Comparison of ENCODE assay signal across 9 mouse cellular contexts in genomic region chr3:153250598-153251257, GRCm38 (mm10).
DNase-seq lines count a peak whose midpoint lies in the region; ATAC-seq and TF ChIP-seq lines count a peak whose summit lies in the region.
"Had no signal": no experiment of that assay in that cellular context is flagged by ENCODE, and none has a peak within 500 bp of the region (broad histone marks: within the 10 kb centered on the region; RNA-seq: fewer than 3 reads in every experiment).

No protein-coding gene starts in this region.

- H3K4me2 ChIP-seq in embryonic facial prominence, embryonic 11.5 days (ENCODE audit: low read depth, low read length): no peak overlapping the region
- no peak overlapping the region for H3K4me2 ChIP-seq in liver, embryonic 14.5 days (ENCODE audit: low read depth)

- H3K27ac ChIP-seq in embryonic facial prominence, embryonic 11.5 days (replicated peaks; ENCODE audit: low read depth, low read length): no peak overlapping the region
- H3K27ac ChIP-seq in liver, embryonic 14.5 days: no peak overlapping the region

- H3K4me1 ChIP-seq in embryonic facial prominence, embryonic 11.5 days (ENCODE audit: control insufficient read depth, insufficient read depth, low read length): no peaks in the 10 kb centered on the region
- no peaks in the 10 kb centered on the region for H3K4me1 ChIP-seq in liver, embryonic 14.5 days (replicated peaks; ENCODE audit: control insufficient read depth in 2 of 2, insufficient read depth in 2 of 2, low read length in 1 of 2)

- no peak for TF ChIP-seq EP300 in liver, embryonic 14.5 days (IDR thresholded peaks at IDR 0.05; ENCODE audit: low read depth)

- H3K9me3 ChIP-seq in embryonic facial prominence, embryonic 11.5 days (replicated peaks; ENCODE audit: control insufficient read depth, low read length): no peaks in the 10 kb centered on the region
- H3K9me3 ChIP-seq in liver, embryonic 14.5 days (ENCODE audit: control insufficient read depth, low read length): no peaks in the 10 kb centered on the region

- TF ChIP-seq CTCF in C2C12 (IDR thresholded peaks at IDR 0.05; ENCODE audit: control insufficient read depth, insufficient read depth, insufficient read length): peak; percentile 22
- TF ChIP-seq CTCF in liver, embryonic 14.5 days (IDR thresholded peaks at IDR 0.05; ENCODE audit: low read depth): peak; percentile 94

- H3K36me3 ChIP-seq in C2C12 (ENCODE audit: control insufficient read depth, insufficient read depth): no peaks in the 10 kb centered on the region
- no peaks in the 10 kb centered on the region for H3K36me3 ChIP-seq in embryonic facial prominence, embryonic 11.5 days (replicated peaks; ENCODE audit: control insufficient read depth, insufficient read depth, low read depth, low read length)
- H3K36me3 ChIP-seq in liver, embryonic 14.5 days (replicated peaks; ENCODE audit: control insufficient read depth, insufficient read depth, low read depth): no peaks in the 10 kb centered on the region

- H3K79me3 ChIP-seq in C2C12 (ENCODE audit: low read depth): no peaks in the 10 kb centered on the region

- no peaks in the 10 kb centered on the region for H3K27me3 ChIP-seq in C2C12 (ENCODE audit: control insufficient read depth, insufficient read depth, insufficient read length)
- H3K27me3 ChIP-seq in embryonic facial prominence, embryonic 11.5 days (ENCODE audit: control insufficient read depth, insufficient read depth, low read length): no peaks in the 10 kb centered on the region
- H3K27me3 ChIP-seq in liver, embryonic 14.5 days (ENCODE audit: control insufficient read depth, insufficient read depth, low read length): no peaks in the 10 kb centered on the region

- no peak overlapping the region for H3K9ac ChIP-seq in embryonic facial prominence, embryonic 11.5 days (replicated peaks; ENCODE audit: low read length)
- H3K9ac ChIP-seq in liver, embryonic 14.5 days (replicated peaks): no peak overlapping the region

- H3K4me3 ChIP-seq in C2C12 (ENCODE audit: insufficient read depth, poor library complexity, severe bottlenecking): no peak overlapping the region
- H3K4me3 ChIP-seq in embryonic facial prominence, embryonic 11.5 days (ENCODE audit: low read depth, low read length): no peak overlapping the region
- no peak overlapping the region for H3K4me3 ChIP-seq in liver, embryonic 14.5 days (ENCODE audit: insufficient read depth in 1 of 2, low read depth in 2 of 2, low read length in 2 of 2)
- H3K4me3 ChIP-seq: erythroblast, embryonic 14.5 days had no signal

- peak; percentile 86 for DNase-seq in adrenal gland, postnatal 14 days
- DNase-seq in embryonic facial prominence, embryonic 11.5 days (ENCODE audit: low spot score): peak; percentile 81
- peak; percentile 56 for DNase-seq in heart, adult 8-10 months (ENCODE audit: low spot score)
- DNase-seq in kidney, postnatal 14 days: peak; percentile 78
- DNase-seq in liver, embryonic 14.5 days (ENCODE audit: low read depth in 3 of 3, low spot score in 3 of 3): peak; percentile 36 to 54 (median 44)
- peak; percentile 56 for DNase-seq in testis, postnatal 14 days (ENCODE audit: low spot score)

- H3K79me2 ChIP-seq in C2C12 (ENCODE audit: control insufficient read depth, insufficient read depth): no peaks in the 10 kb centered on the region

- no peak overlapping the region for H3ac ChIP-seq in C2C12 (ENCODE audit: control insufficient read depth, insufficient read length, low read depth)

- no peak for ATAC-seq in embryonic facial prominence, embryonic 11.5 days (replicated peaks; ENCODE audit: insufficient number of reproducible peaks, low FRiP score, low TSS enrichment, low read depth)
- peak; percentile 39; the same call in 1 of the 2 replicates for ATAC-seq in liver, embryonic 14.5 days (ENCODE audit: insufficient read depth)
- peak; percentile 83 for ATAC-seq in neutrophil, adult 5-6 weeks (ENCODE audit: extremely low read depth, insufficient number of reproducible peaks, low FRiP score, poor library complexity, severe bottlenecking)

- WGBS in embryonic facial prominence, embryonic 11.5 days: 52% methylated on average over 9 of the region's 9 CpGs
- 31% methylated on average over 9 of the region's 9 CpGs for WGBS in liver, embryonic 14.5 days (ENCODE audit: insufficient replicate concordance)

TF ChIP-seq in C2C12, 6 proteins besides CTCF, POLR2A, EP300 and RAD21:
- TF ChIP-seq MYOG (IDR thresholded peaks at IDR 0.05; ENCODE audit: control insufficient read depth, extremely low read depth, insufficient read length) (no peak), MYOD1 (IDR thresholded peaks at IDR 0.05; ENCODE audit: control insufficient read depth, insufficient read length, low read depth) (no peak), USF1 (IDR thresholded peaks at IDR 0.05; ENCODE audit: low read depth) (no peak), CEBPB (IDR thresholded peaks at IDR 0.05; ENCODE audit: low read depth) (no peak), MAX (IDR thresholded peaks at IDR 0.05) (no peak), FOSL1 (IDR thresholded peaks at IDR 0.05; ENCODE audit: insufficient read depth, low read length, poor library complexity, severe bottlenecking) (no peak)
